Mouse (Mus musculus) gastrocnemius, adult 18-20 months (tissue): Measurements from ENCODE around the gene Gm49776. TPM values are rescaled to one million over a fixed set of nuclear protein-coding genes. Genes with fewer than 3 reads are reported as not detected.
"Not testable (repeated sequence)": the region's sequence is repeated elsewhere in the genome, so short reads cannot be mapped to it uniquely, and the experiment has no call there.

Experiments used
- DNase-seq: peaks from one replicate; pipeline ENCODE4 v3.0.0; 2021; ENCODE audit warnings: low spot score
- long read RNA-seq, 2 experiments: library from polyadenylated mRNA; stranded (forward); transcript quantifications; one replicate each; pipeline ENCODE4 v2.0.0; 2021
- total RNA-seq, 2 experiments: library from RNA; stranded (reverse); gene quantifications; 2 replicates each; pipeline ENCODE4 v1.2.3; 2021

Gm49776 gene
- not detected for total RNA-seq
- long read RNA-seq, experiment 1 = 0 reads
- long read RNA-seq, experiment 2 = 0 reads

DNA sequence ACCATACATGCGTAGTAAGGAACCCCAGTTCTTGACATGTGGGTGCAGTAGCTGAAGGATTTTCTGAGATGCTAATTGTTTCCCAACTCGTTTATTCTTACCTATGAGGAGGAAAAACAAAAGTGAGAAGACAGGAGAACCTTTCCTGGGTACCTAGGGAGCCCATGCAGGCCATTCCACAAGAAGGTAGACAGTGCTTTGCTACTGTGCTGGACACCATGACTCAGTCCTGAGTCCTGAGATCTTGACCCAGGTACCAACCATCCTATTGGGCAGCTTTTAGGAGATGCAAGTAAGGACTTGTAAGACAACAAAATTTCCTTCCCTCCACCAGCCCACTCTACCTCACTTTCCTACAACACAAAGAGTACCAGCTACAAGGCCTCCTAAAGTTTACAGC, at the start of gene Gm49776:
Gene Gm49776 (minus strand): TSS at position 101 of the 400 bp plus-strand sequence.
- no peak for DNase-seq

DNA sequence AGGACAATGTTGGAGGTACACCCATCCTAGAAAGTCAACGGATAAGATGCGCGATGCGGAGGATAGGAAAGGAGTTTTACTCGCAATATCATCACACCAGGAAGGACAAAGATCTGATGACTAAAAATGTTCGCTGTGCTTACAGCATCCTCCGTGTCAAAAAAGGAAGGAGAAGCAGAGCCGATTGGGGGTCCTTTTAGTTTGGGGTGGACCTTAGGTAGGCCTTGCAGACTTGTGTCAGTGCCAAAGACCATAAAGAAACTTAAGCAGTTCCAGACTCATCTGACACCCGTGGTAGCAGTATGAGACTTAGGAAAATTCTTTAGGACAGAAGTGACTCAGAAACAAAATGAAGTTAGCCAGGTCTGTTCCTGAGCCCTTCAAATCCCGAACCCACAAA, 31.5 kb upstream of the Gm49776 start:
- DNase-seq = not testable (repeated sequence)

DNA sequence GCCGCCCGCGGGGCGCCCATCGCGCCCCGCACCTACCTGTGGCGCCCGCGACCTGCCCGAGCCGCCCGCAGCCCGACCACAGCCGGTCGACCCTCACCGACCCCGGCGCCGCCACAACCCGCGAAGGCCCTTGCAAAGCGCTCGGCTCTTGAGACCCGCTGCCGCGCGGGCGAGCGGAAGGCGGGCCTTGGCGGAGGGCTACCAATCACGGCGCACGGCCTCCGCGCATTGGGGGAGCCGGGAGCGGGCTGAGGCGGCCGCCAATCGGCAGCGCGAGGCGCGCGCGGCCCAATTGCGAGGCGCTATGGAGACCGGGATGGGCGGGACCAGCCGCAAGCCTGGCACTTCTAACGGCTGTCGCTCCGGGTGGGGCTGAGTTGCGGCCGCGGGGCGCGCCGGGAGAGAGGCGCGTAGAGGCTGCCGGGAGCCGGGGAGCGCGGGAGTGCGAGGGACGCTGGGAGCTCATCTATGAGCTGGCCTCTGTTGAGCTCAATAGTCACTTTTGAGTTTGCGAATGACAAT, 31.0 kb upstream of the Gm49776 start, which contains the start of gene Dgcr8:
Gene Dgcr8 (minus strand): TSS at position 180 of the 522 bp plus-strand sequence.
- peak; percentile 98 for DNase-seq

DNA sequence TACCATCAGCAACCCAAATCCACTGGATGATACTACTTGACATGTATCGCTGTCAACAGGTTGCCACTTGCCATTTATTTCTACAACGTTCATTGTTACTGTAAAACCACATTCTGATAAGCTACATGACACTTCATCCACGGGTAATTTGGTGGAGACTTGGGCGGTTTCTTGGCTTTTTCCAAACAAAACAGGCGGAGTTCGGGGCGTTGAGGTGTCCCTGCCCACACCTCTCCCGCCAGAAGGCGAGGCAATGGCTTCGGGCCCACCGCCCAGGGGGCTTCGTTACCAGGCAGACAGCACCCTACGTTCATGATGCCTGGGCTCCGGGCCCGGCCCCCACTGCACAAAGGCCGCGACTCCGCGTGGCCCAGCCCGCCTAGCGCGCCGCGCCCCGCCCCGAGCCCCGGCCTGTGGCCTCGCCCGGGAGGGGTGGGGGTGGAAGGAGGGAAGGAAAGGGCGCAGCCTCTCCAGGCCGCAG, 30.5 kb upstream of the Gm49776 start:
- no peak for DNase-seq

DNA sequence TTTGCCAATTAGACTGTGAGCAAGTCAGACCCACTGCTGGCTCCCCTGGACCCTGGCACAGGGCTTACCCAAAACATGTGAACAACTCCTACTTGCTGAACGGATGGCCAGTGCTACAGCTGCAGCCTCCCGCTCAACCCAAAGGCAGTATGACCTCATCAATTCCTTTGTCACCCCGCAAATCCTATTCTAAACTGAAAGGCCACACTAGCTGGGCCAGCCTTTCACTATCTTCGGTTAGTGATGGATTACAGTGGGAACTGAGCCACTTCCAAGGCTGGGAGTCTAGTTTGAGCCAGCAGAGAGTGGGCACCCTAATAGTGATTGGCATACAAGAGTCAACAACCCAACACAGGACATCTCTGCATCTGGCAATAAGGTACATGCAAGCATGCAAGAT, 30.0 kb upstream of the Gm49776 start:
- DNase-seq = no peak

DNA sequence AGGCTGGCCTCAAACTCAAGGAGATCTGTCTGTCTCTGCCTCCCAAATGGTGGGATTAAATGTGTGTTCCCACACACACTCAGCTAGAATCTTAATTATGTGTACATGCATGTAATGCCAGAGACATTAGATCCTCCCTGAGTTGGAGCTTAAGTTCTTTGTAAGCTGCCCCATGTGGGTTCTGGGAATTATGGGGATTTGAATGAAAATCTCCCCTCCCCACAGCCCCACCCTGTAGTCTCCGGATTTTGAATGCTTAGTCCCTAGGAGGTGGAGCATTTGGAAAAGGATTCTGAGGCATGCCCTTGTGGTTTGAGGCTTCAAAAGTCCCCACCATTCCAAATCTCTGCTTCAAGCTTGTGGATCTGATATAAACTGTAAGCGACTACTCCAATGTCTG, 17.0 kb upstream of the Gm49776 start:
- DNase-seq = no peak

DNA sequence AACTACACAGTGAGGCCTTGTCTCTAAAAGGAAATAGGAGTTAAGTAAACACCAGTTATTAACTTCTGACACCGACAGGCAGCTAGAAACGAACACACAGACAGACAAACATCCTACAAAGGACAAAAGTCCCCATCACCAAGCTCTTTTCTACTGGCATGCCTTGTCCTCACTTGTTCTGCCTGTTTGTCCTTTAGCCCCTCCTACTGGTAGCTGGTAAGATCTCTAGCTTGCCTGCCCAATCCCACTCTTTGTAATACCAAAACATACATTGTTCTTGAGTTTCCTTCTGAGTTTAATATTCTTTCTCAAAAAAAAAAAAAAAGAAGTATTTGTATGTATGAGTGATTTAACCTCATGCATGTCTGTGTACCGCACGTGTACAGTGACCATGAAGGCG, 10.1 kb upstream of the Gm49776 start:
- no peak for DNase-seq

DNA sequence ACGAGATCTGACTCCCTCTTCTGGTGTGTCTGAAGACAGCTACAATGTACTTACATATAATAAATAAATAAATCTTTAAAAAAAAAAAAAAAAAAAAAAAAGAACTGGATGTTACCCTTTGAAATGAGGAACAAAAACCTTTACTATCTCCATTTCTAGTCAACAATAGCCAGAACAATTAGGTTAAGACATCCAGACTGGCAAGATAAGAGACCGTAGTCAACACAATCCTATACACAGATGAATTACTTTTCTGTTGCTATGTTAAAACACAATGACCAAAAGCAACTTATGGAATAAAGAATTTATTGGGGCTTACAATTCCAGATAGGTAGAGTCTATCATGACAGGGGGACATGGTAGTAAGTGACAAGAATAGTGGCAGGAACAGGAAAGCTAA, 6.9 kb upstream of the Gm49776 start:
- no peak for DNase-seq

DNA sequence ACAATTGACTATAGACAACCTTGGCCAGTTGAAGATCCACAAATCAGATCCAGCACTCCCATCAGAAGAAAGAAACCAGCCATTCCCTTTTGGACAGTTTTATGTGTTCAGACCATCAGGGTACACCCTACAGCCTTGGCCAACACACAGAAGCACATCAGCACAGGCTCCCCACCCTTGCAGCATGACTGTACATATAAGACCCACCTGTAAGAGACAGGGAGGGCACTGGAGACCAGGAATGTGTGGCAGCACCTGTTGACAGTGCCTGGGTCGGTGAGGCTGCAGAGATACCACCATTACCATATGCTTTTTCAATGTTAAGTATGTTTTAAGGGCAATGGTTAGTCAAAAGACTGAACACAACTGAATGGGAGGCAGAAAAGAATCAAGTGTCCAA, 4.3 kb downstream of the Gm49776 start:
- no peak for DNase-seq

DNA sequence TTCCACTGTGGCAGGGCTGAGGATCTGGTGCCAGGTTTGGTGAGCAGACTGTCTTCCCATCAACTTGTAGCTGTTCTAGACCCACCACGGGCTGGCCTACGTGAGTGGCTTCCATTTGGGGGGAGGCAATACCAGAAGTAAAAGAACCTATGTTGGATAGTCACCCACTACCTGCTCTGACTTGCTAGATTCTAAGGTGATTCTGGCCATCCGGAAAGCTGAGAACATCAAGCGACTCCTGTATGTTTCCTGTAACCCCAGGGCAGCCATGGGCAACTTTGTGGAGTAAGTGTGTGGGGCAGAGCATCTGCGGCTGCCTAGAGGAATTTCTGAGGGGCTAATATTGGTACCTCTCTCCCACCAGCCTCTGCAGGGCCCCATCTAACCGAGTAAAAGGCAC, 5.4 kb downstream of the Gm49776 start:
- no peak for DNase-seq

DNA sequence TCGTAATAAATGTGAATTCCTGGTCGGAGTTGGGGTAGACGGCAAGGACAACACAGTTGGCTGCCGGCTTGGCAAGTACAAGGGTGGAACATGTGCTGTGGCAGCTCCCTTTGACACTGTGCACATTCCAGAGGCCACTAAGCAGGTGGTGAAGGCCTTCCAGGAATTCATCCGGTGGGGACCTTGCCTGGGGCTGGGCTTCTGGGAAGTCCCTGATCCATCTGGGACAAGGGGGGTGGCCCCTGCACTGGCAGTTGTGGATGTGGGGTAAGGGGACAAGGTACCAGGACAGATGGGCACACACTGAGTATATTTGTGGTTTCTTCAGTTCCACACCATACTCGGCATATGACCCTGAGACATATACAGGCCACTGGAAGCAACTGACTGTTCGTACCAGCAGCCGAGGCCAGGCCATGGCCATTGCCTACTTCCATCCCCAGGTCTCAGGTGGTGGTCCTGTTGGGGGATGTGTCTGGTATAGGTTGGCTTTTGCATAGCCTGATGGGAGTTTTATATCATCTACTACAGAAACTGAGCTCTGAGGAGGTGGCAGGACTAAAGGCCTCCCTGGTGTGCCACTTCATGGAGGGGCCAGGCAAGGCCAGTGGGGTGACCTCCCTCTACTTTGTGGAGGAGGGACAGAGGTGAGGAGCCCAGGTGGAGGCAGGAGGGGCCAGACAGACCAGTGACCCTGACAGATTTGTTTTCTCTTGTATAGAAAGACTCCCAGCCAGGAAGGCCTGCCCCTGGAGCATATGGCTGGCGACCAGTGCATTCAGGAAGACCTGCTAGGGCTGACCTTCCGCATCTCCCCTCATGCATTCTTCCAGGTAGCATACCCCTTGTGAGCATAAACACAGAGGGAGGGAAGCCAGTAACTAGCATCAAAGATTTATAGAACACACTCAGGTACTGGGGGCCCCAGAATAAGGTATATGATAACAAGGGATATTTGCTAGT, 7.0 kb downstream of the Gm49776 start:
- DNase-seq = no peak

DNA sequence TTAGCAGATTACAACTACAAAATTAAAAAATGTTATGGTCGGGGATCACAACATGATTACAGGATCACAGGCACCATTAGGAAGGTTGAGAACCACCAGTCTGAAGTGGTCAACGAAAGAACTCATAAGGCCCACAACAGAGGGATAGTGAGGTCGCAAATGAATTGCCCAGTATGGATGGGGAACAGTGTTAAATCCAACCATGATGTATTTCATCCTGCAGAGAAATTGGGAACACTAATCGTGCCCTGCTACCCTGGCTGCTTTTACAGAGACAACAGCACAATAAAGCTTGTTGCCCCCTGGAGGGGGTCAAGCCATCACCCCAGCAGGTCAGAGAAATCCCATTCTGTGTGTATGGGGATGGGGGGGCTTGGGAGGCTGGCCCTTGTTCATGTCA, 7.9 kb downstream of the Gm49776 start:
- DNase-seq = no peak

DNA sequence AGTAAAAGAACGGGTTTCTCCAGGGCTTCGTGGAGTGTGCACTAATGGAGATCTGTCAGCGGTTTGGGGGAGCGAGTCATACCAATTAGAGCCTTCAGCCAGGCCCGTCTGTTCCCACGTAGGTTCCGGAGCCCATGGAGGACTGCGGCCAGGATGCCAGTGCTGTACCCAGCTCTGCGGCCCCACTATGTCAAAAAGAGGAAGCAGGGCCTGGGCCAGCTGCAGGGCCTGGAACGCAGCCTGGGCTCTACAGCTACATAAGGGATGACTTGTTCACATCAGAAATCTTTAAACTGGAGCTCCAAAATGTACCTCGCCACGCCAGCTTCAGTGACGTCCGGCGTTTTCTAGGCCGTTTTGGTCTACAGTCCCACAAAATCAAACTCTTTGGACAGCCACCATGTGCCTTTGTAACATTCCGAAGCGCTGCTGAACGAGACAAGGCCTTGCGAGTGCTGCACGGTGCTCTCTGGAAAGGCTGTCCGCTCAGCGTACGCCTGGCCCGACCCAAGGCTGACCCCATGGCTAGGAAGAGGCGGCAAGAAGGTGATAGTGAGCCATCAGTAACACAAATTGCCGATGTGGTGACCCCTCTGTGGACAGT, 8.7 kb downstream of the Gm49776 start:
- DNase-seq = peak; percentile 40

DNA sequence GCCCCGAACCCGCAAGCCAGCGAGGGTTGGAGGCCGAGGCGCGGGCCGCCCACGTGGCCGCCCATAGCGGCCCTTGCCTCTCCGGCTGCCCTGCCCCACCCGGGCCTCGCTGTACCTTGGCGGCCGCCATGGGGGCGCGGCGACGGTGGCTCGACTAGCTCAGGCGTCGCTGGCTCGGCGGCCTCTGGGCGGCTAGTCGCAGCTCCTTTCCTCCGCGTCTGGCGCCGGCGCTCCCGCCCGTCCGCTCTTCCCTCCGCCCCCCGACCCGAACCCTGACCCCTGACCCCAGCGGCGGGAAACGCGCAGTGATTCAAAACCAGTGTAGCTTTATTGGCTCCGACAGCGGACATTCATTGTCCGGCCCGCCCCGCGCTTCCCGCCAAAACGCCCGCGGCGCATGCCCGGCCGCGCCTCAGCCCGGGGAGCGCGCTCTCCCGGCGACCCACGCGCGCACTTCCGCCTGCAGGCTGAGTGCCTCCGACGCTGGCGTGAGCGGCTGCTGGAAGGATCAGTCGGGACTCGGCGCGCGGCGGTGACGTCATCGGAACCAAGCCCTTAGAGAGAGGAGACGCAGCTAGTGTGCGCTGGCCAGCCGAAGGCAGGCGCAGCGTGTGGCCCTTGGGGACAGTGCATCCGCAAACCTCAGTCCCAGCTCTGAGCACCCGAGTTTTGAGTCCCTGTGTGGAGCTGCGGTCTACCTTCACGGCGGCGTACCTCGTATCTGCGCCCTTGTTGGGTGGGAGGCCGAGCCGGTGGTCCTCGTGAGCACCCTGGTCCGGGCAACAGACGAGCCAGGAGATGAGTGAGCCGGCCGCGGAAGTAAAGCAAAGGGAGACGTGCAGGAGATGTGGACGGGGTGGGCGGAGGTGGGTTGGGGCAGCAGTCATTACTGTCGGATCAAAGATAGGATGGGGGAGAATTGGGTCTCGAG, 9.4 kb downstream of the Gm49776 start, which contains the start of the genes Trmt2a and Ranbp1:
Gene Trmt2a (plus strand): TSS at position 247 of the 931 bp plus-strand sequence.
Gene Ranbp1 (minus strand): TSS at position 300 of the 931 bp plus-strand sequence.
- DNase-seq = peak; percentile 98

DNA sequence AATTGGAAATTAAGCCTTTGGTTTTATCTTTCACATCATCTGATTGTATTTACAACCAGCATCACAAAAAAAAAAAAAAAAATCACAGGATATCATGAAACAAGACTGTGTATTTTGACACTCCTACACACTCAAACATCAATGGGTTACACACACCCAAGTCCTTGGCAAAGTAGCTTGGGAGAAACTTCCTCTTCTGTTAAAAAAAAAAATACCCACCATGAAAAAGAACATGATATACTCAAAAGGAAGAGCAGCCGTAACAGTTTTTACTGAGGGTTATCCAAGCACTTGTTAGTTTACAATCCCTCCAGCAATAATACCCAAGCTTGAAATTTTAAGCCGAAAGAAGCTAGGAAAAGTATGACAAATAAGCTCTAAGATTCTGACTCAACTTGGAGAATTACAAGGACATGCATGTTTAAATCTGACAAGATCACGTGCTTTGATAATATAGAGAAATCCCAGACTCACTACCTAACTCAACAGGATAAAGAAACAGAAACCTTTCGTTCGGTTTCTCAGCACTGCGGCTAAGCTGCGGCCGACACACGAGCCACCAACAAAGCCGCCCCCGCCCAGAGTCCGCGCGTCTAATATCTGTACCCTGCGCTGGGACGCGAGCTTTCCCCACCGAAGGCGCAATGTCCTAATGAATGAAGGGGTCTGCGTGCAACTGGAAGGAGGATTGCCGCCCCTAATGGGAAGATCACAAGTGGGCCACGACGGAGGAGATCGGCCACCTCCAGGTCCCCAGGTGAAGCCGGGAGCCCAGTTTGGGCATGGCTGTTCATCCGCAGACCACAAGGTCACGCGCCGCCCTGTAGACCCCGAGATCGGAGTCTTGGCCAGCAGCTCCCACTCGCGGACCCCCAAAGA, 10.4 kb downstream of the Gm49776 start:
- DNase-seq = no peak

DNA sequence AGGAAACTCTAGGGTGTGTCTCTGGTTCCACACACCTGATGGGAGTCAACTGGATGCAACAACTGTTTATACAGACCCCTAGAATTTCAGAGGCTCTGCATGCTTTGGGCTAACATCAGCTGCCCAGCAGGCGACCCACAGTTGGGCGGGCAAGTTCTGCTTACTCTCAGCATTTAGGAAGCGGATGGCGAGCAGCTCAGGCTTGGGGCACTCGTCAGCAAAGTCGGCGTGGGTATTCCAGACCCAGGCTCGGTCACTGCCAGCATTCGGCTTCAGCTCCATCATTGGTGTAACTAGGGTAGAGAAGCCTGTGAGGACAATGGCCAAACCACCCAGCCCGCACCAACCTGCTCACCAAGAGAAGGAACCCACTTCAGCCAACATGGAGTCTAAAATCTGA, 16.5 kb downstream of the Gm49776 start:
- DNase-seq = no peak

DNA sequence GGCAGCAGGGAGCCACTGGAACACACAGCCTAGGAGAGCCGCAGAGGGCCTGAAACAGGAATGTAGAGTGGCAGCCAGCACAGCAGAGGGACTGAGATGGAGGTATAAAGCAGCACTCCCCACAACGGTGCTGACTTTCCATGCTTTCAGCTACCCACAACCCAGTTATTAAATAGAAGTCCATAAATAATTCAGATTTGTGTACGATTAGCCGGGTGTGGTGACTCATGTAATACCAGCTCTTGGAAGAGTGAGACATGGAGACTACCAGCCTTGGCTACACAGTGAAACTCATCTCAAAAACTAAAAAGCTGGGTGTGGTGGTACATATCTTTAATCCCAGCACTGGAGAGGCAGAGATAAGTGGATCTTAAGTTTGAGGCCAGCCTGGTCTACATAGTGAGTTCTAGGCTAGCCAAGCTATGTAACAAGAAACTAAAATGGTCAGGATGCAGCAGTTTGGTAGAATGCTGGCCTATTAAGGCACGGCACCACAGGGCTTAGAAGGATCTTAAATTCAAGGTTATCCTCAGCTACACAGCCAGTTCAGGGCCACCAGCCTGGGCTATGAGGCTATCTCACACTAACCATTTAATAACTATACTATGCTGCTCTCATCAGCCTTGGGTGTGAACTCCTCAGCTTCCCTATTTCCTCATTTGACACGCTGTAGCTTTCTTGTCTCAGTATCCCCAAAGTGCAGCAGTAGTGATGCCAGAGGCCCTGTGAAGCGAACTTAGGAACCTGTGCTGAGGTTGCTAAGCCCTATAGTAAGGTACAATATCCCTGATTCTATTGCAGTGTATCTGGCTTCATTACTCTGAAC, 21.2 kb downstream of the Gm49776 start:
- no peak for DNase-seq

DNA sequence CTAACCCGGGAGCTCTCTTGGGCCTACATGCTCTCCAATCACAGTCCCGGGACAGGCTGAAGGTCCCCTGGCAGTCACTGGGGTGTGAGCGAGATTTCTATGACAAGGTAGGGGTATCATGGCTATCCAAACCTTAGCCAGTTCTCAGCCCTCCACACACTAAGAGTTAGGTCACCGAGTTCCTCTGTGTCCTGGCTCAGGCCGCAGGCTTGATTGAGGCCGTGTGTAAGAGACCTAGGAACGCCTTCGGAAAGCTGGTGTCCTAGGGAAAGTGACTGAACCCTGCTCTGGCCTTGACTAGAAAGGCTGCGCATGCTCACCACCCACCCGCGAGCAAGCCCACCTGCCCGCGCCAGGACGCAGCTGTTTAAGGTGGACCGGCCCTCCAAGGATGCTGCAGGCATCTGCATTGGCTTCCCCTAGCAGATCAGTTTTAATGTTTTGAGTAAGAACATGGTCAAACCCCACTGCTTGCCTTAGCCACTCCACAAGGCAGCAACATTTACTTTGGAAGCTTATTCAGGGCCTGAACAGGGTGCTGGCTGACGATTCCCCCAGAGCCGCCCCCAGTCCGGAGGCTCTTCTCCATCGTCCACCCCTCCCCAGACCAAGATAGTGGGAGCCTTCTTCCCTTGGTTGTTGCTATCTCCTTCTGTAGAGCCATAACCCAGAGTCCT, 22.6 kb downstream of the Gm49776 start:
- DNase-seq = peak; percentile 68
